Mouse (Mus musculus): ENCODE results near the gene Smarcd1. TPM values are rescaled to one million over a fixed set of nuclear protein-coding genes. Genes with fewer than 3 reads are reported as not detected.
"Not testable (repeated sequence)": the region's sequence is repeated elsewhere in the genome, so short reads cannot be mapped to it uniquely, and the experiment has no call there.

The Smarcd1 gene
- polyA plus RNA-seq, 1 experiment from 2014 or later, result 118 TPM

DNA sequence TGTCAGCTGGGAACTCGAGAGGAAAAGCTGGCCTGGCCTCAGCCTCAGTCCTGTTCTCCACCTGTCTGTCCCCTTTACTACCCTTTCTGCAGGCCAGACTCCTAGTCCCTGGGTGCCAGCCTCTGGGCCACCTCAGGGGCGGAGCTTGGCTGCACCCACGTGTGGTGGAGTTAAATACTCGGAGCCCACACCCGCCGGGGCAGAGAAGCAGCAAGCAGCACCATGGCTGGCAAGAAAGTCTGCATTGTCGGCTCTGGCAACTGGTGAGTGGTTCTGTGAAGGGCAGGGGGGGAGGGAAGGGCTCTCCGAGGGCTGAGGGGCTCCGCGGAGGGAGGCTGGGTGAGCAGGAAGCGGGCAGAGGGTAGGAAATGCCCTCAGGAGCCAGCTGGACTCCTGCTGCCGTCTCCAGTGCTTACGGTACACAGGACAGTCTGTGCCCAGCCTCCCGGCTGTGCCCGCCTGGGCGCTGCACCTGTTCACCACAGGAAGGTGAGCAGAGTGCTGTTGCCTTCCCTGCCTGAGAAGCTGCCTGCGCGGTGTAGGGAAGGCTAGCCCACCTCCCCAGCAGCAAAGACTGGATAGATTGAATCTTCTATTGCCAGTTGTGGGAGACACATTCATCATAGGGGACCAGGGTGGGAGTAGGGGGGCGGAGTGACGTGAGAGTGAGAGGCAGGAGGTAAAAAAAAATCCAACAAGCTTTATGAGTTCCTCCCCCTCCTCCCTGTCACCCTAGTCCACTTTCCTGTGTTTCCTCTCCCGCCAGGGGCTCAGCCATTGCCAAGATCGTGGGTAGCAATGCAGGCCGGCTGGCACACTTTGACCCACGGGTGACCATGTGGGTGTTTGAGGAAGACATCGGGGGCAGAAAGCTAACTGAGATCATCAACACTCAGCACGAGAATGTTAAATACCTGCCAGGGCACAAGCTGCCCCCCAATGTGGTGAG lies 15.7 kb downstream of the Smarcd1 start, which contains the start of gene Gpd1:
Gene Gpd1, plus strand, starts transcription at position 130 of the 949 bp plus-strand sequence.
- H3K36me3 ChIP-seq (ENCODE audit: poor library complexity, severe bottlenecking), result peaks cover 64% of the 10 kb centered on the region
- peak within 1 kb of the TSS; percentile 84 for H3K27ac ChIP-seq
- H3K9me3 ChIP-seq (replicated peaks), result no peaks in the 10 kb centered on the region
- WGBS, result 72% methylated on average over 26 of the region's 26 CpGs
- no peaks in the 10 kb centered on the region for H3K27me3 ChIP-seq
- H3K4me3 ChIP-seq, result no peak within 1 kb of the TSS
- no peak for ATAC-seq
- H3K9ac ChIP-seq, result peak within 1 kb of the TSS; percentile 34
- no peak within 1 kb of the TSS for H3K4me2 ChIP-seq
- peaks cover 24% of the 10 kb centered on the region for H3K4me1 ChIP-seq

DNA sequence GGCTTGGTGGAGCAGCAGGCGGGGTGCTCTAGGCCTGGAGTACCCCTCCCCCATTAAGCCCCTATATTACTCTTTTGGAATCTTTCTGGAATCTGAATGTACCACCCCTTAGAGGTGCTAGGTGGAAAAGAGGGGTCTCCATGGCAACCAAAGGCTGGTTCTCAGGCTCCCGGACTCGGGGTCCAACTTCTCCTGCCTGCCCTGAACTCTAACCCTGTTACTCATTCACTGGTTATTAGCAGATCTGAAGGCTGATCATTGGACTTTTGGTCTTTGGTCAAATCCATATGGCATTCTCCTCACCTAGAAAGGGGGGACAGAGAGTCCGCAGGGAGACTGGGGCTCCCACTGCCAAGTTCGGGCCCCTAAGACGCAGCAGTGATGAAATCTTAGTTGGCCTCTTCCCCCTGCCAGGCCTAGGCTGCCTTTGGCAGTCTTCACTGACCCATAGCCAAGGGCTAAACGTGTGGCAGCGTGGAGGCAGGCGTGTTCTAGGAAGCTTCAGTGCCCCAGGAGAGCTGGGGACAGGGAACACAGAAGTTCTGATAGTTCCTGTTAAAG lies 16.6 kb downstream of the Smarcd1 start:
- Histone ChIP-seq H3K4me2 (no peak overlapping the region), H3K4me3 (no peak overlapping the region), H3K9ac (no peak overlapping the region), H3K27me3 (no peaks in the 10 kb centered on the region), H3K4me1 (peaks cover 31% of the 10 kb centered on the region), H3K27ac (no peak overlapping the region), H3K36me3 (ENCODE audit: poor library complexity, severe bottlenecking) (peaks cover 60% of the 10 kb centered on the region), H3K9me3 (replicated peaks) (no peaks in the 10 kb centered on the region)
- WGBS, result 86% methylated on average over 9 of the region's 9 CpGs
- no peak for ATAC-seq

DNA sequence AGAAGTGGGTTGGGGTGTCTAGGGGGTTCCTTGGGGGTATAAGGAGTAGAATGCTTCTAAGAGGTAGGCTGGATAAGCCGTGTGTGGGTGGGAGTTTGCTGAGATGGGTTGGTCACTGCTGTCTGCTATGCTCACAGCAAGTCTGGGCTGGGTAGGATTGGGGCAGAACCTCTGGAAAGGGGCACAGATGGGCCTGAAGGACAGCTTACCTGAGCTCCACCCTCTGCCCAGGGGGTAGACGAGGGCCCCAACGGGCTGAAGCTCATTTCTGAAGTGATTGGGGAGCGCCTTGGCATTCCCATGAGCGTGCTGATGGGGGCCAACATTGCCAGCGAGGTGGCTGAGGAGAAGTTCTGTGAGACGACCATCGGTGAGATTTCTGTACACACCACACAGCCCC lies 17.9 kb downstream of the Smarcd1 start:
- Histone ChIP-seq H3K27me3 (no peaks in the 10 kb centered on the region), H3K4me1 (peaks cover 44% of the 10 kb centered on the region), H3K36me3 (ENCODE audit: poor library complexity, severe bottlenecking) (peaks cover 53% of the 10 kb centered on the region), H3K9me3 (replicated peaks) (no peaks in the 10 kb centered on the region), H3K27ac (no peak overlapping the region), H3K4me2 (no peak overlapping the region), H3K9ac (no peak overlapping the region), H3K4me3 (no peak overlapping the region)
- no peak for ATAC-seq
- WGBS, result 82% methylated on average over 8 of the region's 8 CpGs

DNA sequence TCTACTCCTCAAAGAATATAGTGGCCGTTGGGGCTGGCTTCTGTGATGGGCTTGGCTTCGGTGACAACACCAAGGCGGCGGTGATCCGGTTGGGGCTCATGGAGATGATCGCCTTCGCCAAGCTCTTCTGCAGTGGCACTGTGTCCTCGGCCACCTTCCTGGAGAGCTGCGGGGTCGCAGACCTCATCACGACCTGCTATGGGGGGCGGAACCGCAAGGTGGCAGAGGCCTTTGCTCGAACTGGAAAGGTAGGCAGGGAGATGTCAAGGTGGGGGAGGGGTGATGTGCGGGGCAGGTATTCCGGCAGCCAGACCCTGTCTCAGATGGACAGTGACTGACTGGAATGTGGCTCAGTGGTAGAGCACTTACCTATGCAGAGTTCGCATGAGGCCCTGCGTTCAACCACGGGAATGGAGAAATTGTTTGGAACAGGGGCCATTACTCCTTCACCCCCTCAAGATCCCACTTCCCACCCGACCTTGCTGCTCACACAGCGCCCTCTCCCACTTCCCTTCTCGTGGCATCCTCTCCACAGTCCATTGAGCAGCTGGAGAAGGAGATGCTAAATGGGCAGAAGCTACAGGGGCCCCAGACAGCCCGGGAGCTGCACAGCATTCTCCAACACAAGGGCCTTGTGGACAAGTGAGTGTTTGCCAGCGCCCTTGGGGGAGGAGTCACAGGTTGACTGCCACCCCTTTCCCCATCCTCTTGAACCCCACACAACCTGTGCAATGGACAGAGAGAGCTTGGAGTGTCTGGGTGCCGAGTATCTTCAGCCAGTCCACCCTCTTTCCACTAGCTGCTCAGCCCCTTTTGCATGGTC lies 20.2 kb downstream of the Smarcd1 start:
- Histone ChIP-seq H3K27me3 (no peaks in the 10 kb centered on the region), H3K4me1 (peaks cover 41% of the 10 kb centered on the region), H3K4me3 (no peak overlapping the region), H3K27ac (no peak overlapping the region), H3K9ac (no peak overlapping the region), H3K4me2 (no peak overlapping the region), H3K9me3 (replicated peaks) (no peaks in the 10 kb centered on the region), H3K36me3 (ENCODE audit: poor library complexity, severe bottlenecking) (peaks cover 48% of the 10 kb centered on the region)
- ATAC-seq, result no peak
- 83% methylated on average over 25 of the region's 25 CpGs for WGBS

DNA sequence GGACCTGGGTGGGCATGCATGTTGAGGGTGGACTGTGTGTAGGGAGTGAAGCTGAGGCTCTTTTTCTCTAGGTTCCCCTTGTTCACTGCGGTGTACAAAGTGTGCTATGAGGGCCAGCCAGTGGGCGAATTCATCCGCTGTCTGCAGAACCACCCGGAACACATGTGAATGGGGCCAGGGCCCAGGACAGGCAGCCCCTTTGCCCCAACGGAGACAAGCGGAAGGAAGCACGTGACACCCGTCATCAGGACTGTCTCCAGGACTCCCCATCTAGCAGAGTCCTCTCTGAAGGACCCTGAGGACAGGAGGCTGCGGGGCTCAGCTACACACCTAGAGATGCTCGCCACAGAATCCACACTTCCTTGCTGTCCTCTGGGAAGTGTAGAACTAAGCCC lies 21.2 kb downstream of the Smarcd1 start:
- 0 out of 2 replicates have a peak overlapping the region, but pooled peaks have one; percentile 21 for H3K9ac ChIP-seq
- WGBS, result 62% methylated on average over 10 of the region's 10 CpGs
- peak overlapping the region; percentile 31 for H3K27ac ChIP-seq
- no peaks in the 10 kb centered on the region for H3K9me3 ChIP-seq (replicated peaks)
- H3K36me3 ChIP-seq (ENCODE audit: poor library complexity, severe bottlenecking), result peaks cover 50% of the 10 kb centered on the region
- no peak overlapping the region for H3K4me2 ChIP-seq
- peaks cover 35% of the 10 kb centered on the region for H3K4me1 ChIP-seq
- no peak for ATAC-seq
- H3K27me3 ChIP-seq, result no peaks in the 10 kb centered on the region
- H3K4me3 ChIP-seq, result no peak overlapping the region

DNA sequence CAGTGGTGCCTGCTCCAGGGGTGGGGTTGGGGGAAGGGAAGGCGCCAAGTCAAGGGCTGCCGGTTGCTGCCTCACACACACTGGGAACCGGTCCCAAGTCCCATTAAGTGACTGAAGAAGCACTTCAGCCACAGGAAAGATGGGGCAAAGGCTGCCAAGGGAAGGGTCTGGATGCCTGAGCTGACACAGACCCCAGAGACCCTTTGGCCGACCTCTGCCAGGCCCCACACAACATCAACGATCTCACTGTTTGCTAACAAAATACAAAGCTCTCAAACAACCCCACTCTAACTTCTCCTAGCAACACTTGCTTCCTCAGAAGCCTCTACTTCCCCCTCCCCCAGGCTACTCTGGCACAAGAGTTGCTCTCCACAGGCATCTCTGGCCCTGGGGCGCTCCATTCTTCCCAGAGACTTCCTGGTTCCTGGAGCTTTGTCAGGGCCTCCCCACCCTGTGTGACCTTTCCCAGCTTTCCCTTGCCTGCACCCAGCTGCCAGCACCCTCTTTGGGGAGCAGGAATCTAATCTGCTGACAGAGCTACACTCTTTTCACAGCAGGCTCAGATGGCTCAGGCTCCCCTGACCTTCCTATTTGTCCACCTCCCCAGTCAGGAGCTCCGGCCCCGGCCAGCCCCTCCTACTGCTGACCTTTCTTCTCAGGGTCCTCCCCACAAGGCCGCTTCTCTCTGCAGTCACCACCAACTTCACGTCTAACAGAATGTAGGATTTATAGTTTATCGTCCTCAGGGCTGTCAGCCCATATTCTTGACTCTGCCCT lies 21.8 kb downstream of the Smarcd1 start:
- peaks cover 35% of the 10 kb centered on the region for H3K4me1 ChIP-seq
- 17% methylated on average over 11 of the region's 11 CpGs for WGBS
- H3K4me3 ChIP-seq, result no peak overlapping the region
- H3K27ac ChIP-seq, result peak overlapping the region; percentile 31
- H3K27me3 ChIP-seq, result no peaks in the 10 kb centered on the region
- H3K9me3 ChIP-seq (replicated peaks), result no peaks in the 10 kb centered on the region
- H3K36me3 ChIP-seq (ENCODE audit: poor library complexity, severe bottlenecking), result peaks cover 51% of the 10 kb centered on the region
- H3K4me2 ChIP-seq, result no peak overlapping the region
- H3K9ac ChIP-seq, result 0 out of 2 replicates have a peak overlapping the region, but pooled peaks have one; percentile 21
- no peak for ATAC-seq

DNA sequence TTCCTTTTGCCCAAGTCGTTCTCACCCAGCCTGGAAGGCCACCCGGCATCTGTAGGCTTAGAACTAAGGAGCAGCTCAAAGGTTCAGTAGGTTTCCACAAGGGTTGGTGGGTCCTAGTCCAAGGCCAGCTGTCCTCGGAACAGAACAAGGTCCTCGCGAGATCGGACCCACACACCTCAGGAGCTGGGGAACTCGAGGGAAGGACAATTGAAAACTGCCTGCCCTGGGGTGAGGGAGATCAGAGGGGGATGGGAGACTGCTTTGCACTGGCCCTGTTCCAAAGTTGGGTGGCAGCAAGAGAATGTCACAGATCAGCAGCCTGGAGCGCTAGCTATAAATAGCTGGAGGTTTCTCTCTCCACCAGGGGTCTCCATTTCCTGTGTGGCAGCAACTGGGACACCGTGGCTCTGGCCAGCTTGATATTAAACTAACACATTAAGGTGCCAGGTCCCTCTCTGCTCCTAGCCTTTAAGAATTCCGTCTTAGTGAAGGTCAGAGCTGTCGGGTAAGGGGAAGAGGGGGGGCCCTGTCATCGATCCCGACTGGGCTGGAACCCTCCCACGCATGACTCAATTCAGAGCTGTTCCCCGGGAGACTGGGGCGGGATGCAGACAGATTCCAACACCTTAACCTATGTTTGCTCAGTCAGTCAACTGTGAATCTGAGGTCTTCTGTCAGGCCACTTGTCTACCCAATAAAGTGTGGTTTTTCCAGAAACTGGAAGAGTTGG lies 22.5 kb downstream of the Smarcd1 start:
- H3K36me3 ChIP-seq (ENCODE audit: poor library complexity, severe bottlenecking), result peaks cover 53% of the 10 kb centered on the region

DNA sequence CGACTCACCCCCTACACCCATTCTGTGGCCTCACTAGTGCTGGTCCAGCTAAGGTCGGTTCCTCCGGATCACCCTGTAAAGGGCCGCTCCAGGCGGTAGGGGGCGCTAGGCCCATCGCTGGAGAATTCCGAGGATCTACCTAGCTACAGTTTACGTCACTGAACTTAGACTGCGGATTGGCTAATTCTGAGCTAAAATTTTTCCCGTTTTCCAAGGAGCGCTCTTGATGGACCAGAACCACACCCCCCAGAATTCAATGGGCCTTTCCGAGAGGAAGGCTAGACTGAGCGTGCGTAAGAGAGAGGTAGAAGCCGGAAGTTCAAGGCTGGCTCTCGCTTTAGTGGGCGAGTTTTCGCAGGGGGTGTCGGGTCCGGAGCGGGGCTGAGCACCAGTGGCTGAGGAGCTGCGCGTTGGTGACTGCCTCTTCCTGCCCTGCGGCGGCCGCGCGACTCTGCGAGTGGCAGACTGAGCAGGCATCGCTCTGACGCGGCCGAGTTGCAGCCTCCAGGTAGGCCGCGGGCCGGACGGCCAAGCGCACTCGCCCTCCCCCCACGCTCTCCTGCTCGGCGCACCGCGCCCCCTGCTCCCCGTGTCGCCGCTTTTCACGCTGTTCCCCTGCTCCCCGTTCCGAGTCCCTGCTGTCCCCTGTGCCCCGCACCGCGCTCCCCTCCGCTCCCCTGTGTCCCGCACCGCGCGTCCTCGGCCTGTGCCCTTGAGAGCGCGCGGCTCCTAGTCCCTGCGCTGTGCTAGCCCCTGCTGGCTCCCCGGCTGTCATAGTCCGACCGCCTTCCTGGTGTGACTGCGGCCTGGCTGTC lies 23.6 kb downstream of the Smarcd1 start, which contains the start of gene Cox14:
Gene Cox14, plus strand, starts transcription at position 278 of the 815 bp plus-strand sequence.
- Histone ChIP-seq H3K4me2 (peak within 1 kb of the TSS; percentile 92), H3K4me3 (peak within 1 kb of the TSS; percentile 86), H3K9ac (peak within 1 kb of the TSS; percentile 93), H3K9me3 (replicated peaks) (no peaks in the 10 kb centered on the region), H3K4me1 (peaks cover 35% of the 10 kb centered on the region), H3K27ac (peak within 1 kb of the TSS; percentile 89), H3K27me3 (no peaks in the 10 kb centered on the region), H3K36me3 (ENCODE audit: poor library complexity, severe bottlenecking) (peaks cover 60% of the 10 kb centered on the region)
- peak; percentile 96 for ATAC-seq
- under 1% methylated on average over 49 of the region's 68 CpGs for WGBS

More for the DNA sequence above, 22.5 kb downstream of the Smarcd1 start:
- Histone ChIP-seq H3K27ac (peak overlapping the region; percentile 36), H3K4me2 (peak overlapping the region; percentile 60), H3K4me1 (peaks cover 35% of the 10 kb centered on the region), H3K4me3 (peak overlapping the region; percentile 86), H3K9ac (peak overlapping the region; percentile 93), H3K27me3 (no peaks in the 10 kb centered on the region), H3K9me3 (replicated peaks) (no peaks in the 10 kb centered on the region)
- ATAC-seq, result peak; percentile 32
- 15% methylated on average over 16 of the region's 16 CpGs for WGBS

DNA sequence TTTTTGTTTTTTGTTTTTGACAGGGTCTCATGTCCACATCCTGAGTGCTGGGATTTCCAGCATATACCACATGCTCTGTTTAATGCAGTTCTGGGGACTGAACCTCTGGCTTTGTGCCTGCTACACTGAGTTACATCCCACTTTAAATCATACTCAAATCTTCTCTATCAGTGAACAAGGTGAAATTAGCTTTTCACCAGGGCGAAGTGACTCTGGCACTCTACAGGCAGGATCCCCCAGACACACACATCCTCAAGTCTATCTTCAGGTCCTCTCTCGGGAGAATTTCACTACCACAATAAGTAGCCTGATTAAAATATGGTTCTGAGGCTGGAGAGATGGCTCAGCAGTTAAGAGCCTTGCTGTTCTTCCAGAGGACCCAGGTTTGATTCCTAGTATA lies 24.6 kb downstream of the Smarcd1 start:
- peak overlapping the region; percentile 86 for H3K4me3 ChIP-seq
- peak overlapping the region; percentile 93 for H3K9ac ChIP-seq
- WGBS, result 78% methylated on average over 2 of the region's 2 CpGs
- H3K36me3 ChIP-seq (ENCODE audit: poor library complexity, severe bottlenecking), result peaks cover 52% of the 10 kb centered on the region
- no peaks in the 10 kb centered on the region for H3K9me3 ChIP-seq (replicated peaks)
- peaks cover 35% of the 10 kb centered on the region for H3K4me1 ChIP-seq
- no peak overlapping the region for H3K27ac ChIP-seq
- H3K4me2 ChIP-seq, result peak overlapping the region; percentile 92
- H3K27me3 ChIP-seq, result no peaks in the 10 kb centered on the region
- no peak for ATAC-seq

DNA sequence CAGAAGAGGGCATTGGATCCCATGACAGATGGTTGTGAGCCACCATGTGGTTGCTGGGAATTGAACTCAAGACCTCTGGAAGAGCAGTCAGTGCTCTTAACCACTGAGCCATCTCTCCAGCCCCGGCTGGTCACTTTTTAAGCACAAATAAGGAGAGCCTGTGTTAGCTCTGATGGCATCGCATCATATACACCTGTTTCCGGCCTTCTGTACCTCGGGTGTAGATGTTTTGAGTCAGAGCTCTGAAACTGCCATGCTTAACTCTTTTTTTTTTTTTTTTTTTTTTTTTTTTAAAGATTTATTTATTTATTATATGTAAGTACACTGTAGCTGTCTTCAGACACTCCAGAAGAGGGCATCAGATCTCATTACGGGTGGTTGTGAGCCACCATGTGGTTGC lies 25.1 kb downstream of the Smarcd1 start:
- Histone ChIP-seq H3K4me1 (peaks cover 35% of the 10 kb centered on the region), H3K4me2 (0 out of 2 replicates have a peak overlapping the region, but pooled peaks have one; percentile 92), H3K36me3 (ENCODE audit: poor library complexity, severe bottlenecking) (peaks cover 50% of the 10 kb centered on the region)
- not testable (repeated sequence) for ATAC-seq; H3K27ac ChIP-seq; H3K9me3 ChIP-seq (replicated peaks); H3K27me3 ChIP-seq; H3K9ac ChIP-seq; H3K4me3 ChIP-seq
- WGBS, result 96% methylated on average over 4 of the region's 5 CpGs

All from forebrain, embryonic 13.5 days (tissue).